Mouse (Mus musculus) natural killer cell, adult 2 months (primary cell): ENCODE measurements at regions not wholly inside any gene's neighbourhood (a gene's known extent, or its start where the extent isn't known, plus 50 kb on each side); places are given as distances from the start of the nearest gene placed in this dataset.
A peak's percentile ranks its signal among the peaks of the same experiment; 100 is the strongest.
"Not testable (repeated sequence)": the region's sequence is repeated elsewhere in the genome, so short reads cannot be mapped to it uniquely, and the experiment has no call there.

Experiments
- DNase-seq, 2 experiments: peaks; one replicate each; pipeline ENCODE4 v3.0.0; 2022; ENCODE audit warnings: low spot score in 2 of 2

GRCm38 (mm10) chr4:8462414-8462813 is 223.6 kb upstream of the Car8 start:
- DNase-seq: not testable (repeated sequence)

DNA sequence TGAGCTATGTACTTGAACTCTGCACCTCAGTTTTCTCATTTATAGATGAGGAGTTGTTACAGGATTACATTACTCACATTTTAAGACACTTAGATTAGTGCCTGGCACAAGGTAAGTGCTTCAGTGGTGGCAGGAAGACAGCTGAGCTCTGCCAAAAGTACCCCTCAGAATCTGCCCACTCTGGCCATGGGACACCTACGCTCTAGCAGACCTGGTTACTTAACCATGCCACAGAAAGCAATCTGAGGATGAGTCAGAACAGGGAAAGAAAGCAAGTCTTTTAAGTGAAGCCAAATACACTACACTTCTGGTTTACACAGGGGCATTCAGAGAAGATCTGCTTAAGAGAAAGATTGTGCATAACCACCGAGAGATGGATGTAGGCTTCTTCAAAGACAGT is 215.5 kb upstream of the Car8 start:
- no peak for DNase-seq

GRCm38 (mm10) chr4:8432393-8432792 is 193.6 kb upstream of the Car8 start:
- peak in 1 of 2 experiments; percentile 12 for DNase-seq

- DNase-seq: no peak
Measured at GRCm38 (mm10) chr4:8431032-8431332, 192.1 kb upstream of the Car8 start.

DNA sequence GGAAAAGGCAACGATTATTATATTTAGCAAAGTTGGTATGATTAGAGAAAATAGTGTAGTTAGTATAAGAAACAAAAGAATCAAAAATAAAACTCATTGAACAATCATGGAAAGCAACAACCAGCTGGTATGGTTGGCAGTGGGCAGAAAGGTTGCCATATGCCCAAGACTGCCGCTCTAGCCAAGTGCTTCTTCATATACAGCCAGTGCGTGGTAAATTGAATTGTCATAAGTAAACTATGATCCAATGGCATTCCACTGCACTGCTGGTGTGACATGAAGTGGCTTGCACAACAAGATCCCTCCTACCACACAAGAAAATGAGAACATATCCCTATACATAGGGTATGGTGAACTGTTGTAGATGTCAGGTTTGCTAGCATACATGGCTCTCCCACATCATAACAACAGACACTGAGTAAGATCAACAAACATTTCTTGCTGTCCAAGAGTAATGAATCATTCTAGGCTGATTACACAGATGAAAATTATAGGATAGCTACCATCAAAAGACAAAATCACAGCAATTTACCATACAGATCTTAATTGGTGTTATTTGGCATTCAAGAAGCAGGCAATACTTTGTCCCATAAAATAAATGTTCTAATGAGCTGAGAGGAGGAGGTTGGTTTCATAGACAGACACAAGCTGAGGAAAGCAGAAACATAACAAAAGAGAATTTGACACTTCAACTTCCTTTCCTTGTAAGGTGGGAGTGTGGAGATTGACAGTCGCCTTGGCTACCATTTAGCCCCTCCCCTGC is 191.6 kb upstream of the Car8 start:
- DNase-seq: no peak

DNA sequence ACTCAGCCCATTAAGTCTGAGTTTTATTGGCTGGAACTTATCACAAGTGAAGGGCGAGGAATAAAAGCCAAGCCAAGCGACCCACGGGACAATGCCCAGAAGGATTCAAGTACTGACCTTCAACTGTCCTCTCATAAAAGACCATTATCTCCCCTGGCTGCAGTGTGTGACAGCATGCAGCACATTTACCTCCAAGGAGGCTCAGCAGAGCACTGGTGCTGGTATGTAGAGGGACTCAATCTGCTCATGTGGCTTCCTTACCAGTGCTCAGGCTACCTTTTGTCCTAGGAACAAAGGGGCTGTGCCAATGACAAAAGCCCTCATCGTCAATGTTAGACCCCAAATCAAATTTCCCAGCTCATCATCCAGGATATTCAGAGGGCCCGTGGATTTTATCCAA is 190.9 kb upstream of the Car8 start:
- no peak for DNase-seq

- no peak for DNase-seq
Measured at GRCm38 (mm10) chr4:8428629-8429523, 190.0 kb upstream of the Car8 start.

GRCm38 (mm10) chr4:8427812-8428211 is 189.0 kb upstream of the Car8 start:
- no peak for DNase-seq

GRCm38 (mm10) chr4:8423392-8424045 is 184.7 kb upstream of the Car8 start:
- DNase-seq: no peak

DNA sequence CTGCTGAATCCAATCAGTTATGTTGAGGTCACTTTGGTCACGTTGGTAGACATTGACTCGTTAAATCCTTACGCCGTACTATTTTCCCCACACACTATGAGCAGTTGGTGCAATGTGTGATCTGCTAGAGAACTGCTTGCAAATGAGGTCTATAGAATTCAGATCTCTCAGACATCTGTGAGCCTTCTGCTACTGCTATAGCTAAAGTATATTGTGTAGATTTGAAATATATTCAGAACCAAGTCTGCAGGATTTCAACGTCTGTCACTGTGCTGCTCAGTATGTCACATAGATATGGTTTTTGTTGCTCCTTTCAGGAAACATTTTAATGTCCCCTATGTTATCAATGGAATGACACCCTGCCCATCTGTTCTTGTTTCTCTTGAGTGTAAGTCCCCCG is 182.4 kb upstream of the Car8 start:
- DNase-seq: no peak

- DNase-seq: no peak
Measured at GRCm38 (mm10) chr4:8418374-8419031, 179.7 kb upstream of the Car8 start.

GRCm38 (mm10) chr4:8417821-8418220 is 179.0 kb upstream of the Car8 start:
- no peak for DNase-seq

GRCm38 (mm10) chr4:8413307-8413706 is 174.5 kb upstream of the Car8 start:
- no peak for DNase-seq

- no peak for DNase-seq
Measured at GRCm38 (mm10) chr4:8400069-8400468, 161.2 kb upstream of the Car8 start.

GRCm38 (mm10) chr4:8399430-8399829 is 160.6 kb upstream of the Car8 start:
- DNase-seq: no peak

DNA sequence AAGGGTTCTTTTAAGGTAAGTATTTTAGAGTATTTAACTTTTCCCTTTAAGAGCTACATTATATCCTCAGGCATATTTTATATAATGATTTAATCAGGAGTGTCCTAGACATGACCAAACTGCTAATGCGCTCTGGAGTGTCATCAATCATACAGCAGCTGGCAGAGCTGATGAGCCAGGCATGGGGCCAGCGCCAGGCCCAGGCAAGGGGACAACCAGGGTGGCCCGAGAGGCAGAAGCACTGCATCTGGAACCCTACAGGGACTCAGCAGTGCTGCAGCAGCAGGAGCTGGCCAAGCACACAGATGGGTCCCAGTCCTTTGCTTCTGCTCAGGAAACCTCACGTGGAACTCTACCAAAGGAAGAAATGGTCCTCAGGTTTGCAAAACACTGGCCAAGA is 160.1 kb upstream of the Car8 start:
- no peak for DNase-seq

DNA sequence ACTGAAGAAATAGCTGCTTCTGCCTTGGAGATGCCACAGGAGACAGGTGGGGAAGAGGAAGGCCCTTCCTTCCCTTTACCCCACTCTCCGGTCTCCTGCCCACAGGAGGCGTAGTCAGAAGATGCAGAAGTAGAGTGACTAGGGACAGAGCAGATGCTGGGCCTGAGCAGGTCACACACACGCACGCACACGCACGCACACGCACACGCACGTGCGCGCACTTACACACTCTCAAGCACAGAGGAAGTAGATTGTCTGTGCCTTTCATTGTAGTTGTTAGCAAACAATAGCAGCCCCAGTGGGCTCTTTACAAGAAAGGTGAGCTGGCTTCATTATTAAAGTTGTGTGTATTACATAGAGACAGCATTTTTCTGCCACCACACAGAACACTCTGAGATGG is 144.3 kb upstream of the Car8 start:
- no peak for DNase-seq

DNA sequence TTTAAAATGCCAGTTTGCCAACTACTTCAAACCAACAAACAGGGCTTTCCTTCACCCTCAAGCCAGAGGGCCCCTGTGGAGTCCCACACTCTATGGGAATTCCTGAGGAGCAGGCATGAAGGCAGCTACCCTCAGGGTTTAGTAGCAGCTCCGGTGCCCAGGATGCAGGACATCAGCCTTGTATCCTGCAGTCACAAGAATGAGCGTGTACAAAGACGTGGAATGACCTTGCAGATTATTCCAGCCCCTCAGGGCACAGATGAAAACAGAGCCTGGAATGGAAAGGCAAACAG is 143.2 kb upstream of the Car8 start:
- no peak for DNase-seq

- no peak for DNase-seq
Measured at GRCm38 (mm10) chr4:8381408-8382124, 142.7 kb upstream of the Car8 start.

GRCm38 (mm10) chr4:8380711-8381338 is 142.0 kb upstream of the Car8 start:
- peak; percentile 26 to 42 for DNase-seq
